Mouse (Mus musculus): ENCODE data around the gene Oxld1. TPM values are rescaled to one million over a fixed set of nuclear protein-coding genes. Genes with fewer than 3 reads are reported as not detected.
A peak's percentile ranks its signal among the peaks of the same experiment; 100 is the strongest.

The Oxld1 gene
- polyA plus RNA-seq, 1 experiment from 2014 or later: 17.5 TPM

- WGBS: 94% methylated on average over 12 of the region's 12 CpGs
- peaks cover 34% of the 10 kb centered on the region for H3K36me3 ChIP-seq (ENCODE audit: control insufficient read depth, insufficient read depth, low read length)
Observed at GRCm38 (mm10) chr11:120498226-120498625, 40.4 kb upstream of the Oxld1 start.

GRCm38 (mm10) chr11:120497436-120497835 is 39.6 kb upstream of the Oxld1 start:
- 88% methylated on average over 3 of the region's 3 CpGs for WGBS
- Histone ChIP-seq H3K9ac (ENCODE audit: low read length) (no peak overlapping the region), H3K4me3 (ENCODE audit: low read depth, low read length) (no peak overlapping the region), H3K27ac (ENCODE audit: low read depth) (no peak overlapping the region), H3K36me3 (ENCODE audit: control insufficient read depth, insufficient read depth, low read length) (peaks cover 34% of the 10 kb centered on the region), H3K4me2 (ENCODE audit: low read length) (no peak overlapping the region), H3K9me3 (ENCODE audit: control insufficient read depth, low read length) (no peaks in the 10 kb centered on the region), H3K27me3 (replicated peaks; ENCODE audit: control insufficient read depth, insufficient read depth, low read length) (no peaks in the 10 kb centered on the region), H3K4me1 (replicated peaks; ENCODE audit: control insufficient read depth, insufficient read depth, low read length) (peaks cover 13% of the 10 kb centered on the region)
- no peak for ATAC-seq (replicated peaks; ENCODE audit: low FRiP score, low TSS enrichment, low read depth)
- no peak for DNase-seq (ENCODE audit: low spot score)

More at GRCm38 (mm10) chr11:120498226-120498625, 40.4 kb upstream of the Oxld1 start:
- peaks cover 7% of the 10 kb centered on the region for H3K4me1 ChIP-seq (replicated peaks; ENCODE audit: control insufficient read depth, insufficient read depth, low read length)
- DNase-seq (ENCODE audit: low spot score) (no peak), ATAC-seq (replicated peaks; ENCODE audit: low FRiP score, low TSS enrichment, low read depth) (no peak)
- no peak overlapping the region for H3K4me2 ChIP-seq (ENCODE audit: low read length)
- no peak overlapping the region for H3K27ac ChIP-seq (ENCODE audit: low read depth)
- no peaks in the 10 kb centered on the region for H3K9me3 ChIP-seq (ENCODE audit: control insufficient read depth, low read length)
- no peaks in the 10 kb centered on the region for H3K27me3 ChIP-seq (replicated peaks; ENCODE audit: control insufficient read depth, insufficient read depth, low read length)
- H3K4me3 ChIP-seq (ENCODE audit: low read depth, low read length): no peak overlapping the region
- H3K9ac ChIP-seq (ENCODE audit: low read length): no peak overlapping the region

DNA sequence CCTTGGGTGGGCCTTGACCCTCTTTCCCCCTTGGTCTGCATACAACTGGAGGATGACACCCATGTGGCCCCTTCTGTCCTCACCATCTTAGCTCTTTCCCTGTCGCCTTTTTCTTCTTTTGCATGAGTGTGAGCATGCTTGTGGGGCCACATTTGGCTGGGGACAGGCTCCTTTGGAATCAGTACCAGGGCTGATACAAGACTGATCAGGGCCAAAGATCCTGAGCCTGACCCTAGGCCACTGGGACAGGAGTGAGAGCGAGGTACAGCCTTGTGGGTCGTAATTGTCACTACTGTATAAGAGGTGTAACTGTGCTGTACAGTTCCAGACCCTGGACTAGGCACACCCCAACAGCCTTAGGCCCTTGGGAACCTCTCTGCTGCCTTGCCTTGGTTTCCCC is 36.0 kb upstream of the Oxld1 start:
- no peak overlapping the region for H3K9ac ChIP-seq (ENCODE audit: low read length)

GRCm38 (mm10) chr11:120493351-120493750 is 35.5 kb upstream of the Oxld1 start:
- peaks cover 44% of the 10 kb centered on the region for H3K36me3 ChIP-seq (ENCODE audit: control insufficient read depth, insufficient read depth, low read length)
- ATAC-seq (replicated peaks; ENCODE audit: low FRiP score, low TSS enrichment, low read depth) (no peak), DNase-seq (ENCODE audit: low spot score) (no peak)
- H3K4me2 ChIP-seq (ENCODE audit: low read length): peak overlapping the region; percentile 91
- H3K27ac ChIP-seq (ENCODE audit: low read depth): peak overlapping the region; percentile 74; the same call in 1 of the 2 replicates
- WGBS: 59% methylated on average over 3 of the region's 3 CpGs
- H3K27me3 ChIP-seq (replicated peaks; ENCODE audit: control insufficient read depth, insufficient read depth, low read length): no peaks in the 10 kb centered on the region
- H3K4me3 ChIP-seq (ENCODE audit: low read depth, low read length): peak overlapping the region; percentile 95
- peak overlapping the region; percentile 74 for H3K9ac ChIP-seq (ENCODE audit: low read length)
- peaks cover 19% of the 10 kb centered on the region for H3K4me1 ChIP-seq (replicated peaks; ENCODE audit: control insufficient read depth, insufficient read depth, low read length)
- no peaks in the 10 kb centered on the region for H3K9me3 ChIP-seq (ENCODE audit: control insufficient read depth, low read length)

More for the DNA sequence above, 36.0 kb upstream of the Oxld1 start:
- ATAC-seq (replicated peaks; ENCODE audit: low FRiP score, low TSS enrichment, low read depth) (no peak), DNase-seq (ENCODE audit: low spot score) (no peak)
- no peak overlapping the region for H3K27ac ChIP-seq (ENCODE audit: low read depth)
- H3K4me2 ChIP-seq (ENCODE audit: low read length): no peak overlapping the region
- no peak overlapping the region for H3K4me3 ChIP-seq (ENCODE audit: low read depth, low read length)
- WGBS: 85% methylated on average over 3 of the region's 3 CpGs
- H3K36me3 ChIP-seq (ENCODE audit: control insufficient read depth, insufficient read depth, low read length): peaks cover 40% of the 10 kb centered on the region
- no peaks in the 10 kb centered on the region for H3K27me3 ChIP-seq (replicated peaks; ENCODE audit: control insufficient read depth, insufficient read depth, low read length)
- no peaks in the 10 kb centered on the region for H3K9me3 ChIP-seq (ENCODE audit: control insufficient read depth, low read length)
- peaks cover 19% of the 10 kb centered on the region for H3K4me1 ChIP-seq (replicated peaks; ENCODE audit: control insufficient read depth, insufficient read depth, low read length)

DNA sequence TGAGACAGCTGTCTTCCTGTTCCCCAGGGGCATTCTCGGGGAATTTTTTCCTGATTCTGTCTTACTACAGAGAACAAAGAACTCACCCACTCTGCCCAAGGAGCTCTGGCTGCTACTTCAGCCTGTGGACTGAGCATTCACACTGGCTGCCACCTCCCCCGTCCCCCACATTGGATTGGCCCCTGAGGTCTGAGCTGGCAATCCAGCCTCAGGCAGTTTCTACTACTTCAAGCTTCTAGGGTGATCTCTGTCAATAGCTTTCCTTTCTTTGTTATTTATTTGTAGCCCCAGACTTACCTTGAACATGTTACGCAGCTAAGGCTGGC is 35.0 kb upstream of the Oxld1 start:
- Histone ChIP-seq H3K9me3 (ENCODE audit: control insufficient read depth, low read length) (no peaks in the 10 kb centered on the region), H3K27ac (ENCODE audit: low read depth) (peak overlapping the region; percentile 74), H3K4me3 (ENCODE audit: low read depth, low read length) (peak overlapping the region; percentile 95), H3K4me1 (replicated peaks; ENCODE audit: control insufficient read depth, insufficient read depth, low read length) (peaks cover 19% of the 10 kb centered on the region), H3K36me3 (ENCODE audit: control insufficient read depth, insufficient read depth, low read length) (peaks cover 44% of the 10 kb centered on the region), H3K9ac (ENCODE audit: low read length) (peak overlapping the region; percentile 74), H3K27me3 (replicated peaks; ENCODE audit: control insufficient read depth, insufficient read depth, low read length) (no peaks in the 10 kb centered on the region), H3K4me2 (ENCODE audit: low read length) (peak overlapping the region; percentile 91)
- ATAC-seq (replicated peaks; ENCODE audit: low FRiP score, low TSS enrichment, low read depth) (no peak), DNase-seq (ENCODE audit: low spot score) (no peak)
- 25% methylated on average over 3 of the region's 3 CpGs for WGBS

- peak; percentile 80 for DNase-seq (ENCODE audit: low spot score)
- peak overlapping the region; percentile 74 for H3K27ac ChIP-seq (ENCODE audit: low read depth)
- H3K27me3 ChIP-seq (replicated peaks; ENCODE audit: control insufficient read depth, insufficient read depth, low read length): no peaks in the 10 kb centered on the region
- H3K36me3 ChIP-seq (ENCODE audit: control insufficient read depth, insufficient read depth, low read length): peaks cover 45% of the 10 kb centered on the region
- peak; percentile 38 for ATAC-seq (replicated peaks; ENCODE audit: low FRiP score, low TSS enrichment, low read depth)
- WGBS: under 1% methylated on average over 48 of the region's 48 CpGs
- peak overlapping the region; percentile 91 for H3K4me2 ChIP-seq (ENCODE audit: low read length)
- no peaks in the 10 kb centered on the region for H3K9me3 ChIP-seq (ENCODE audit: control insufficient read depth, low read length)
- H3K4me3 ChIP-seq (ENCODE audit: low read depth, low read length): peak overlapping the region; percentile 95
- peaks cover 19% of the 10 kb centered on the region for H3K4me1 ChIP-seq (replicated peaks; ENCODE audit: control insufficient read depth, insufficient read depth, low read length)
- H3K9ac ChIP-seq (ENCODE audit: low read length): peak overlapping the region; percentile 74
Observed at GRCm38 (mm10) chr11:120492024-120492877, 34.4 kb upstream of the Oxld1 start.

GRCm38 (mm10) chr11:120491317-120492023 is 33.6 kb upstream of the Oxld1 start, which contains the start of gene Slc25a10:
Gene Slc25a10, plus strand, starts transcription at chr11:120491840.
- Histone ChIP-seq H3K27ac (ENCODE audit: low read depth) (peak within 1 kb of the TSS; percentile 74), H3K27me3 (replicated peaks; ENCODE audit: control insufficient read depth, insufficient read depth, low read length) (no peaks in the 10 kb centered on the region), H3K9me3 (ENCODE audit: control insufficient read depth, low read length) (no peaks in the 10 kb centered on the region), H3K9ac (ENCODE audit: low read length) (peak within 1 kb of the TSS; percentile 74), H3K4me2 (ENCODE audit: low read length) (peak within 1 kb of the TSS; percentile 91), H3K4me3 (ENCODE audit: low read depth, low read length) (peak within 1 kb of the TSS; percentile 95), H3K4me1 (replicated peaks; ENCODE audit: control insufficient read depth, insufficient read depth, low read length) (peaks cover 19% of the 10 kb centered on the region), H3K36me3 (ENCODE audit: control insufficient read depth, insufficient read depth, low read length) (peaks cover 46% of the 10 kb centered on the region)
- 0% methylated on average over 35 of the region's 35 CpGs for whole genome bisulfite sequencing
- DNase-seq (ENCODE audit: low spot score) (peak; percentile 89), ATAC-seq (replicated peaks; ENCODE audit: low FRiP score, low TSS enrichment, low read depth) (peak; percentile 78)

- Histone ChIP-seq H3K27ac (ENCODE audit: low read depth) (peak overlapping the region; percentile 74), H3K36me3 (ENCODE audit: control insufficient read depth, insufficient read depth, low read length) (peaks cover 53% of the 10 kb centered on the region), H3K4me3 (ENCODE audit: low read depth, low read length) (no peak overlapping the region), H3K4me1 (replicated peaks; ENCODE audit: control insufficient read depth, insufficient read depth, low read length) (peaks cover 25% of the 10 kb centered on the region), H3K4me2 (ENCODE audit: low read length) (peak overlapping the region; percentile 91), H3K27me3 (replicated peaks; ENCODE audit: control insufficient read depth, insufficient read depth, low read length) (no peaks in the 10 kb centered on the region), H3K9ac (ENCODE audit: low read length) (no peak overlapping the region), H3K9me3 (ENCODE audit: control insufficient read depth, low read length) (no peaks in the 10 kb centered on the region)
- 42% methylated on average over 4 of the region's 4 CpGs for WGBS
- ATAC-seq (replicated peaks; ENCODE audit: low FRiP score, low TSS enrichment, low read depth): no peak
- DNase-seq (ENCODE audit: low spot score): no peak
Observed at GRCm38 (mm10) chr11:120490291-120491046, 32.6 kb upstream of the Oxld1 start.

Data from intestine, embryonic 14.5 days (tissue).